9 mouse cellular contexts compared by ENCODE assay signal in genomic region chr7:140037171-140037555, GRCm38 (mm10). TPM values are rescaled to one million over a fixed set of nuclear protein-coding genes. Genes with fewer than 3 reads are reported as not detected.
A peak's percentile ranks its signal among the peaks of the same experiment; 100 is the strongest.
DNase-seq lines count a peak whose midpoint lies in the region; ATAC-seq and TF ChIP-seq lines count a peak whose summit lies in the region.
"Had no signal": no experiment of that assay in that cellular context is flagged by ENCODE, and none has a peak within 500 bp of the region (broad histone marks: within the 10 kb centered on the region; RNA-seq: fewer than 3 reads in every experiment).

No protein-coding gene starts in this region.

- no peak overlapping the region for H3K27ac ChIP-seq in heart, embryonic 11.5 days (ENCODE audit: low read depth, low read length)
- H3K27ac ChIP-seq in hindbrain, embryonic 11.5 days (ENCODE audit: low read depth, low read length): no peak overlapping the region
- no peak overlapping the region for H3K27ac ChIP-seq in midbrain, embryonic 12.5 days (replicated peaks)

- peak overlapping the region; percentile 95 for H3K4me2 ChIP-seq in heart, embryonic 11.5 days
- H3K4me2 ChIP-seq in hindbrain, embryonic 11.5 days (replicated peaks; ENCODE audit: low read depth, low read length): peak overlapping the region; percentile 79
- H3K4me2 ChIP-seq in midbrain, embryonic 12.5 days (replicated peaks): peak overlapping the region; percentile 88

- H3K9me3 ChIP-seq in heart, embryonic 11.5 days (replicated peaks; ENCODE audit: control insufficient read depth, low read length): no peaks in the 10 kb centered on the region
- no peaks in the 10 kb centered on the region for H3K9me3 ChIP-seq in G1E (replicated peaks)
- H3K9me3 ChIP-seq in hindbrain, embryonic 11.5 days (ENCODE audit: control insufficient read depth, low read length): no peaks in the 10 kb centered on the region
- H3K9me3 ChIP-seq in midbrain, embryonic 12.5 days: no peaks in the 10 kb centered on the region

- peak overlapping the region; percentile 77 for H3K4me3 ChIP-seq in heart, embryonic 11.5 days (ENCODE audit: low read depth, low read length)
- peak overlapping the region; percentile 95 for H3K4me3 ChIP-seq in G1E (ENCODE audit: low read depth, low read length)
- H3K4me3 ChIP-seq in hindbrain, embryonic 11.5 days (ENCODE audit: low read depth, low read length): peak overlapping the region; percentile 89
- H3K4me3 ChIP-seq in midbrain, embryonic 12.5 days: peak overlapping the region; percentile 91

- no peaks in the 10 kb centered on the region for H3K27me3 ChIP-seq in heart, embryonic 11.5 days (ENCODE audit: control insufficient read depth, insufficient read depth, low read length)
- no peaks in the 10 kb centered on the region for H3K27me3 ChIP-seq in G1E (ENCODE audit: insufficient read depth, low read length)
- H3K27me3 ChIP-seq in hindbrain, embryonic 11.5 days (ENCODE audit: control insufficient read depth, insufficient read depth, low read length): no peaks in the 10 kb centered on the region
- H3K27me3 ChIP-seq in midbrain, embryonic 12.5 days: peaks cover 14% of the 10 kb centered on the region

- peaks cover 8% of the 10 kb centered on the region for H3K36me3 ChIP-seq in heart, embryonic 11.5 days (ENCODE audit: control insufficient read depth, insufficient read depth, low read length)
- H3K36me3 ChIP-seq in G1E (replicated peaks): peaks cover 71% of the 10 kb centered on the region
- H3K36me3 ChIP-seq in hindbrain, embryonic 11.5 days (ENCODE audit: control insufficient read depth, insufficient read depth, low read length): 0 out of 2 replicates have a peak, but pooled peaks cover 2% of the 10 kb centered on the region
- peaks cover 32% of the 10 kb centered on the region for H3K36me3 ChIP-seq in midbrain, embryonic 12.5 days

- no peak for TF ChIP-seq CTCF in G1E (IDR thresholded peaks at IDR 0.05; ENCODE audit: low read depth, low read length)

- 61% methylated on average over 3 of the region's 3 CpGs for WGBS in heart, embryonic 11.5 days (ENCODE audit: insufficient replicate concordance)
- 58% methylated on average over 3 of the region's 3 CpGs for WGBS in hindbrain, embryonic 11.5 days
- 50% methylated on average over 3 of the region's 3 CpGs for WGBS in midbrain, embryonic 12.5 days

- ATAC-seq in heart, embryonic 11.5 days (replicated peaks; ENCODE audit: insufficient number of reproducible peaks, low FRiP score, low TSS enrichment): no peak
- ATAC-seq in G1E (ENCODE audit: extremely low read depth, insufficient number of reproducible peaks, low FRiP score, poor library complexity, severe bottlenecking): no peak
- no peak; the same call in 1 of the 2 replicates for ATAC-seq in hindbrain, embryonic 11.5 days (ENCODE audit: low FRiP score)
- ATAC-seq in midbrain, embryonic 12.5 days (ENCODE audit: low FRiP score, low read depth): no peak

- H3K4me1 ChIP-seq in heart, embryonic 11.5 days (ENCODE audit: control insufficient read depth, insufficient read depth, low read length): peaks cover 10% of the 10 kb centered on the region
- H3K4me1 ChIP-seq in G1E (ENCODE audit: insufficient read depth, low read depth, low read length): peaks cover 29% of the 10 kb centered on the region
- H3K4me1 ChIP-seq in hindbrain, embryonic 11.5 days (replicated peaks; ENCODE audit: control insufficient read depth, insufficient read depth, low read length): peaks cover 6% of the 10 kb centered on the region; the same call in 1 of the 2 replicates
- H3K4me1 ChIP-seq in midbrain, embryonic 12.5 days: peaks cover 24% of the 10 kb centered on the region

- DNase-seq in heart, adult 8-10 months (ENCODE audit: low spot score): no peak
- no peak for DNase-seq in G1E (ENCODE audit: low spot score)
- no peak for DNase-seq in hindbrain, embryonic 11.5 days (ENCODE audit: low spot score)
- DNase-seq in adrenal gland, postnatal 25 days: no peak
- DNase-seq in urinary bladder, postnatal 36 days (ENCODE audit: low spot score in 2 of 2): no peak
- no peak for DNase-seq in adrenal gland, postnatal 36 days

- H3K9ac ChIP-seq in heart, embryonic 11.5 days (ENCODE audit: low read depth, low read length): peak overlapping the region; percentile 84
- H3K9ac ChIP-seq in hindbrain, embryonic 11.5 days (ENCODE audit: low read depth, low read length): peak overlapping the region; percentile 86
- H3K9ac ChIP-seq in midbrain, embryonic 12.5 days (replicated peaks): peak overlapping the region; percentile 85

RNA-seq across cellular contexts. Expression of gene Tubgcp2, which starts 0.7 kb away (rescaled TPM):
- 37.3 and 42.1 TPM in 2 replicates for polyA plus RNA-seq in heart, embryonic 11.5 days (2014; fragmentation: Nextera tagmentation; extraction: Ambion mirVana)
- total RNA-seq in heart, adult 8-10 months (2022): 10 to 100 TPM; 32.6 to 37.0 (median 34.9) TPM
- total RNA-seq in G1E (2014; fragmentation: Nextera tagmentation) (46.3 and 51.8 TPM in 2 replicates), G1E (2017) (33.9 and 41.9 TPM in 2 replicates)
- 7.4 and 12.2 TPM in 2 replicates for polyA plus RNA-seq in G1E (2012)
- polyA plus RNA-seq in hindbrain, embryonic 11.5 days (2014; fragmentation: Nextera tagmentation; extraction: Ambion mirVana): 58.1 and 67.4 TPM in 2 replicates
- 70.6 and 72.7 TPM in 2 replicates for polyA plus RNA-seq in midbrain, embryonic 12.5 days (2016; fragmentation: Nextera tagmentation; extraction: Ambion mirVana)
- total RNA-seq in adrenal gland, postnatal 25 days (2021): 21.1 and 31.8 TPM in 2 replicates
- total RNA-seq in adrenal gland, postnatal 36 days (2021): 10 to 100 TPM; 24.4 to 26.0 TPM

RNA-seq across cellular contexts. Expression of gene Zfp511, which starts 1.0 kb away (rescaled TPM):
- 31.9 and 34.3 TPM in 2 replicates for polyA plus RNA-seq in heart, embryonic 11.5 days (2014; fragmentation: Nextera tagmentation; extraction: Ambion mirVana)
- total RNA-seq in heart, adult 8-10 months (2022): 10 to 100 TPM in 2 of 4 experiments, 1 to 10 TPM in 2; 7.7 to 11.8 (median 10.7) TPM
- total RNA-seq in G1E (2014; fragmentation: Nextera tagmentation) (25.7 and 27.8 TPM in 2 replicates), G1E (2017) (23.8 TPM in 2 replicates)
- 15.0 and 17.4 TPM in 2 replicates for polyA plus RNA-seq in G1E (2012)
- polyA plus RNA-seq in hindbrain, embryonic 11.5 days (2014; fragmentation: Nextera tagmentation; extraction: Ambion mirVana): 47.0 and 49.9 TPM in 2 replicates
- 41.9 and 45.2 TPM in 2 replicates for polyA plus RNA-seq in midbrain, embryonic 12.5 days (2016; fragmentation: Nextera tagmentation; extraction: Ambion mirVana)
- 24.5 and 26.2 TPM in 2 replicates for total RNA-seq in adrenal gland, postnatal 25 days (2021)
- 10 to 100 TPM; 19.2 to 22.8 TPM for total RNA-seq in adrenal gland, postnatal 36 days (2021)

RNA-seq across cellular contexts. Expression of gene Msx3, which starts 11.7 kb away (rescaled TPM):
- 0.14 TPM in 1 of 2 replicates, not detected in the other for polyA plus RNA-seq in heart, embryonic 11.5 days (2014; fragmentation: Nextera tagmentation; extraction: Ambion mirVana)
- total RNA-seq in heart, adult 8-10 months (2022): not detected
- not detected in 2 replicates for total RNA-seq in G1E (2014; fragmentation: Nextera tagmentation)
- 0.11 and 0.12 TPM in 2 replicates for total RNA-seq in G1E (2017)
- not detected in 2 replicates for polyA plus RNA-seq in G1E (2012)
- 106 and 139 TPM in 2 replicates for polyA plus RNA-seq in hindbrain, embryonic 11.5 days (2014; fragmentation: Nextera tagmentation; extraction: Ambion mirVana)
- 2.5 and 6.9 TPM in 2 replicates for polyA plus RNA-seq in midbrain, embryonic 12.5 days (2016; fragmentation: Nextera tagmentation; extraction: Ambion mirVana)
- total RNA-seq in adrenal gland, postnatal 25 days (2021): not detected in 2 replicates
- total RNA-seq in adrenal gland, postnatal 36 days (2021): not detected
- total RNA-seq: monocyte, adult 5-6 weeks had no signal

RNA-seq across cellular contexts. Expression of gene Adam8, which starts 44.8 kb away (rescaled TPM):
- 1.0 and 1.4 TPM in 2 replicates for polyA plus RNA-seq in heart, embryonic 11.5 days (2014; fragmentation: Nextera tagmentation; extraction: Ambion mirVana)
- 1 to 10 TPM in 2 of 4 experiments, under 1 TPM in 2; 0.25 to 1.8 (median 0.95) TPM for total RNA-seq in heart, adult 8-10 months (2022)
- total RNA-seq in G1E (2014; fragmentation: Nextera tagmentation) (not detected in 2 replicates), G1E (2017) (0.12 and 0.76 TPM in 2 replicates)
- 0.03 and 0.07 TPM in 2 replicates for polyA plus RNA-seq in G1E (2012)
- 2.6 and 3.1 TPM in 2 replicates for polyA plus RNA-seq in hindbrain, embryonic 11.5 days (2014; fragmentation: Nextera tagmentation; extraction: Ambion mirVana)
- 3.6 and 3.9 TPM in 2 replicates for polyA plus RNA-seq in midbrain, embryonic 12.5 days (2016; fragmentation: Nextera tagmentation; extraction: Ambion mirVana)
- total RNA-seq in adrenal gland, postnatal 25 days (2021): 1.9 and 2.1 TPM in 2 replicates
- 1 to 10 TPM in 1 of 2 experiments, under 1 TPM in 1; 0.69 to 4.6 TPM for total RNA-seq in adrenal gland, postnatal 36 days (2021)

RNA-seq across cellular contexts. Expression of gene Caly, which starts 45.2 kb away (rescaled TPM):
- polyA plus RNA-seq in heart, embryonic 11.5 days (2014; fragmentation: Nextera tagmentation; extraction: Ambion mirVana): 0.24 and 0.54 TPM in 2 replicates
- total RNA-seq in heart, adult 8-10 months (2022): under 1 TPM in 3 of 4 experiments, not detected in 1; 0.25 to 0.50 (median 0.30) TPM
- total RNA-seq in G1E (2014; fragmentation: Nextera tagmentation): not detected in 2 replicates
- not detected in 2 replicates for total RNA-seq in G1E (2017)
- not detected in 2 replicates for polyA plus RNA-seq in G1E (2012)
- polyA plus RNA-seq in hindbrain, embryonic 11.5 days (2014; fragmentation: Nextera tagmentation; extraction: Ambion mirVana): 11.2 and 12.1 TPM in 2 replicates
- 21.4 and 22.3 TPM in 2 replicates for polyA plus RNA-seq in midbrain, embryonic 12.5 days (2016; fragmentation: Nextera tagmentation; extraction: Ambion mirVana)
- 5.8 and 6.1 TPM in 2 replicates for total RNA-seq in adrenal gland, postnatal 25 days (2021)
- 1 to 10 TPM; 4.6 to 6.1 TPM for total RNA-seq in adrenal gland, postnatal 36 days (2021)
- total RNA-seq: monocyte, adult 5-6 weeks had no signal
